In the genomic region with DNA sequence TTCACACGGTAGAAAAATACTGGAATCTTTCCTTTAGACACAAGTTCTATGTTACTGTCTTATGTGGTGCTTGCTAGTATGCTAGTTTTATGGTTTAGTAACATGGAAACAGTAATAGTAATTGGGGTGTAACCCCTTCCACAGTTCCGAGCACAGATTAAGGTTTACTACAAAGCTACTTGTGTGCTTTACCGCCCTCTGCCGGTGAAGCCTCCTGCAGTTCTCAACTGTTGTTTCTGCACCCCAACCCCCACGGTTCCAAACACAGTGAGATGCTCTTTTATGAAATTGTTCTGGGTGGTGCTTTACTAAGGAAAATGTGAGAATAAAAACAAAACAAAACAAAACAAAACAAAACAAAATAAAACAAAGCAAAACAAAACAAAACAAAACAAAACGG, we compare ENCODE assay signal across 9 mouse cellular contexts.
DNase-seq lines count a peak whose midpoint lies in the region; ATAC-seq and TF ChIP-seq lines count a peak whose summit lies in the region.
"Had no signal": no experiment of that assay in that cellular context is flagged by ENCODE, and none has a peak within 500 bp of the region (broad histone marks: within the 10 kb centered on the region; RNA-seq: fewer than 3 reads in every experiment).

No protein-coding gene starts in this region.

- WGBS in midbrain, embryonic 15.5 days, result 55% methylated on average over 6 of the region's 6 CpGs

- no peaks in the 10 kb centered on the region for H3K9me3 ChIP-seq in midbrain, embryonic 15.5 days

- intact Hi-C loops in left cerebral cortex, adult 2 months (cut with DNase I), result no loop called here

- no peaks in the 10 kb centered on the region for H3K27me3 ChIP-seq in Patski
- H3K27me3 ChIP-seq in midbrain, embryonic 15.5 days (replicated peaks), result no peaks in the 10 kb centered on the region

- CTCF ChIA-PET in Patski (lab: Charles Lee), result interaction anchor here (0.8 to 2.0 kb wide), 7 partner anchors 9 to 138 kb away, joined by 3 to 12 read pairs (median 4); no protein-coding TSS in a partner anchor

- no peak overlapping the region for H3K27ac ChIP-seq in left cerebral cortex, adult 2 months
- H3K27ac ChIP-seq in midbrain, embryonic 15.5 days, result no peak overlapping the region
- H3K27ac ChIP-seq: macrophage had no signal

- in situ Hi-C loops in Patski (cut with MboI; ENCODE audit: low pct_unique_long_range_greater_than_20kb), result no loop called here

- H3K36me3 ChIP-seq in midbrain, embryonic 15.5 days (replicated peaks), result no peaks in the 10 kb centered on the region

- POLR2A ChIA-PET in Patski (lab: Charles Lee), result no interaction called here

- TF ChIP-seq CTCF in left cerebral cortex, adult 2 months (IDR thresholded peaks at IDR 0.05), result peak; percentile 41
- TF ChIP-seq CTCF in Patski (IDR thresholded peaks at IDR 0.05), result peak; percentile 62

- peak; percentile 20 to 41 for DNase-seq in cerebellum, postnatal 14 days
- DNase-seq in left cerebral cortex, adult 2 months (ENCODE audit: extremely low spot score in 1 of 2, low spot score in 2 of 2), result no peak
- no peak for DNase-seq in left cerebral cortex, adult 9 months (ENCODE audit: low spot score in 2 of 2)
- DNase-seq in Patski (ENCODE audit: low read depth, low spot score), result no peak
- DNase-seq in kidney, postnatal 25 days, result peak; percentile 50 to 71
- peak; percentile 62 for DNase-seq in testis, postnatal 10 days (ENCODE audit: low spot score)

- no peak overlapping the region for H3K4me2 ChIP-seq in midbrain, embryonic 15.5 days

- H3K4me3 ChIP-seq in left cerebral cortex, adult 2 months, result no peak overlapping the region
- H3K4me3 ChIP-seq in midbrain, embryonic 15.5 days, result no peak overlapping the region

- ATAC-seq in cerebellum, adult (ENCODE audit: insufficient number of reproducible peaks, low FRiP score, low TSS enrichment), result no peak
- no peak for ATAC-seq in Patski
- no peak for ATAC-seq in midbrain, embryonic 15.5 days (replicated peaks)

- H3K4me1 ChIP-seq in midbrain, embryonic 15.5 days, result peaks cover 8% of the 10 kb centered on the region

- H3K9ac ChIP-seq in midbrain, embryonic 15.5 days, result no peak overlapping the region

Comparison
In these comparisons a context has a peak if more than half of its experiments do, and no peak if none do; other contexts are left out.
1. DNase-seq: peak in cerebellum, postnatal 14 days (2 of 2), kidney, postnatal 25 days (2 of 2) and testis, postnatal 10 days (single experiment); none in left cerebral cortex, adult 2 months (0 of 2), left cerebral cortex, adult 9 months (0 of 2) and Patski (single experiment).